Mouse (Mus musculus) retina, postnatal 1 day (tissue): Measurements from ENCODE around the gene BC030870.
"Not testable (repeated sequence)": the region's sequence is repeated elsewhere in the genome, so short reads cannot be mapped to it uniquely, and the experiment has no call there.

Experiments used
- DNase-seq: peaks from one replicate; pipeline ENCODE4 v3.0.0-alpha.2; 2012

Gene BC030870

GRCm38 (mm10) chr8:65129199-65129788 is at the start of gene BC030870:
Gene BC030870, minus strand, starts transcription at chr8:65129563.
- DNase-seq: no peak

- no peak for DNase-seq
These were observed 45.5 kb upstream of the BC030870 start for GRCm38 (mm10) chr8:65174746-65175476.

- no peak for DNase-seq
These were observed 39.8 kb upstream of the BC030870 start for GRCm38 (mm10) chr8:65169184-65169583.

GRCm38 (mm10) chr8:65160676-65161075 is 31.3 kb upstream of the BC030870 start:
- DNase-seq: not testable (repeated sequence)

- DNase-seq: peak; percentile 10
These were observed 29.9 kb upstream of the BC030870 start for GRCm38 (mm10) chr8:65159096-65159748.

- peak; percentile 12 for DNase-seq
These were observed 28.5 kb upstream of the BC030870 start for GRCm38 (mm10) chr8:65157901-65158300.

- peak; percentile 30 for DNase-seq
These were observed 9.6 kb upstream of the BC030870 start for GRCm38 (mm10) chr8:65138830-65139466.

- no peak for DNase-seq
These were observed 2.9 kb downstream of the BC030870 start for GRCm38 (mm10) chr8:65126454-65126853.

GRCm38 (mm10) chr8:65126014-65126413 is 3.3 kb downstream of the BC030870 start:
- DNase-seq: no peak

- DNase-seq: no peak
These were observed 17.3 kb downstream of the BC030870 start for GRCm38 (mm10) chr8:65112092-65112491.

GRCm38 (mm10) chr8:65110285-65110691 is 19.1 kb downstream of the BC030870 start:
- DNase-seq: peak; percentile 81

GRCm38 (mm10) chr8:65108936-65109335 is 20.4 kb downstream of the BC030870 start:
- no peak for DNase-seq

- no peak for DNase-seq
These were observed 21.2 kb downstream of the BC030870 start for GRCm38 (mm10) chr8:65107936-65108718.

GRCm38 (mm10) chr8:65104041-65104440 is 25.3 kb downstream of the BC030870 start:
- DNase-seq: no peak

- peak; percentile 53 for DNase-seq
These were observed 25.7 kb downstream of the BC030870 start for GRCm38 (mm10) chr8:65103632-65104031.

- no peak for DNase-seq
These were observed 29.6 kb downstream of the BC030870 start for GRCm38 (mm10) chr8:65099735-65100134.

- DNase-seq: no peak
These were observed 31.5 kb downstream of the BC030870 start for GRCm38 (mm10) chr8:65097760-65098415.

- no peak for DNase-seq
These were observed 39.6 kb downstream of the BC030870 start for GRCm38 (mm10) chr8:65089781-65090180.

GRCm38 (mm10) chr8:65088120-65088519 is 41.2 kb downstream of the BC030870 start:
- no peak for DNase-seq

GRCm38 (mm10) chr8:65087711-65088110 is 41.7 kb downstream of the BC030870 start:
- no peak for DNase-seq

GRCm38 (mm10) chr8:65085680-65086079 is 43.7 kb downstream of the BC030870 start:
- DNase-seq: no peak

- no peak for DNase-seq
These were observed 48.6 kb downstream of the BC030870 start for GRCm38 (mm10) chr8:65080731-65081130.
